Mouse (Mus musculus) granulocyte monocyte progenitor cell, adult 5-6 weeks (primary cell): Measurements from ENCODE around the gene Dck. TPM values are rescaled to one million over a fixed set of nuclear protein-coding genes. Genes with fewer than 3 reads are reported as not detected.
"Not testable (repeated sequence)": the region's sequence is repeated elsewhere in the genome, so short reads cannot be mapped to it uniquely, and the experiment has no call there.

Source experiments
- ATAC-seq: replicated peaks from 2 replicates; pipeline ENCODE4 v1.8.0; 2016; ENCODE audit warnings: mild to moderate bottlenecking, moderate TSS enrichment, inconsistent platforms; ENCODE audit not compliant: poor library complexity, severe bottlenecking
- total RNA-seq, 2 experiments: library from RNA; stranded (forward) in 1 of 2; stranded (reverse) in 1 of 2; fragments of 200-712, 200-1000 nt in 1 of 2; fragments of >200 nt in 1 of 2; fragmentation: Nextera tagmentation in 1 of 2; gene quantifications; 2 replicates each; pipeline ENCODE4 v1.2.3; 2014 to 2017

Gene Dck
- total RNA-seq (2014; fragmentation: Nextera tagmentation) (35.4 and 45.8 TPM in 2 replicates), total RNA-seq (2017) (20.0 and 29.3 TPM in 2 replicates)

GRCm38 (mm10) chr5:88764987-88765481 lies at the start of gene Dck:
TSS of gene Dck (plus strand) at chr5:88764996.
- ATAC-seq, result peak; percentile 84

DNA sequence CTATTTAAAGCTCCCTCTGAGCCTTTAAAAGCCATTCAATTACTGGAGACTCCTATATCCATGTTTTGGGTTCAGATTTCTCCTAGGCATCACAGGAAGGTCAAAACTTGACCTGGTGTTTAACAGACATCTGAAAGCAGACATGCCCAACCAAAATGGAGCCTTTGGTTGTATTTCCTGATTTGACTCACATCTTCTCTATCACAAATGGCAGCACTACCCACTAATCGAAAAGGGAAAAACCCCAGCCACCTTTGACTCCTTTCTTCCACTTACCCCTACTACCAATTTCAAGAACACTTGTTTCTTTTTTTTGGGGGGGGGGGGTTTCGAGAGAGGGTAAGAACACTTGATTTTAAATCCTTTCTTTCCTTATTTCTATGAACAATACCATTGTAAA lies 47.8 kb upstream of the Dck start:
- ATAC-seq, result no peak

DNA sequence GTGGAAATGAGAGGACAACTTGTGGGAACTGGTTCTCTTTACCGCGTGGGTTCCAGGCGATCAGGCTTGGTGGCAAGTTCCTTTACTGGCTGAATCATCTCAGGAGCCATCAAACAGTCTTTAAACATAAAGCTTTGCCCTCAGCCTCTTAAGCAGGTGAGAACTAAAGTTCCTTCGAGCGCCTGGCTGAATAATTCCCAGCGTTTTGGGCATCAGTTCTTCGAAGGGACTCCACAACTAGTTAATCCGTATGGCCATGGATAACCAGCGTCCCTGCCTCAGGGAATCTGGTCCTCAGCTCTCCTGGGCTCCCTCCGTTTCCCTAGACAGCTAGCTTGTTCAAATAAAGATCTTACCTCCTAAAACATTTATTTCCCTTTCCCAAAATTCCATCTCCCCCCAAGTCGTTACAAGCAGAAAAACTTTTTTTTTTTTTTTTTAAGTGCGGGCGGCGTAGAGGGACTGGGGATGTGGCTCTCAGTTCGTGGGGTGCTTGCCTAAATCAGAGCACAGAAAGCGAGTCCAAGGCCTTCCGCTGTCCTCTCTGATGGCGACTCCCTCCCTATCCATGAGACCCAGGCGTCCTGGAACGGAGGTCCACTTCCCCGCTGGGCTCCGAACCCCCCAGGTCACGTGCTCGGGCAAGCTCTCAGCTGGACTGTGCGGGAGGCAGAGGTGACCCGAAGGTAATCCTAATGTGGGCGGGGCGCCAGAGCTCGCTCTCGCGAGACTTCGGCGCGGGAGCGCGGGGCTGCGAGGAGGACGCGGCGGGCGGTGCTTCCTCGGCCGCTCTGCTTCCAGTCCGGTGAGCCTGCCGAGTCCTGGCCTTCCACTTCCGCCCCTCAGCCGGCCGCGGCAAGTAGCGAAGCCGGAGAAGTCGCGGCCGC lies 44.4 kb upstream of the Dck start, which contains the start of gene Mob1b:
Mob1b (plus strand) TSS at position 740 of the 887 bp plus-strand sequence.
- ATAC-seq, result peak; percentile 88

GRCm38 (mm10) chr5:88721003-88721475 lies 43.8 kb upstream of the Dck start:
- ATAC-seq, result no peak; the same call in 1 of the 2 replicates

- peak; percentile 55 for ATAC-seq
Observed at GRCm38 (mm10) chr5:88721565-88722212, 43.1 kb upstream of the Dck start.

GRCm38 (mm10) chr5:88722213-88722600 lies 42.6 kb upstream of the Dck start:
- no peak for ATAC-seq

DNA sequence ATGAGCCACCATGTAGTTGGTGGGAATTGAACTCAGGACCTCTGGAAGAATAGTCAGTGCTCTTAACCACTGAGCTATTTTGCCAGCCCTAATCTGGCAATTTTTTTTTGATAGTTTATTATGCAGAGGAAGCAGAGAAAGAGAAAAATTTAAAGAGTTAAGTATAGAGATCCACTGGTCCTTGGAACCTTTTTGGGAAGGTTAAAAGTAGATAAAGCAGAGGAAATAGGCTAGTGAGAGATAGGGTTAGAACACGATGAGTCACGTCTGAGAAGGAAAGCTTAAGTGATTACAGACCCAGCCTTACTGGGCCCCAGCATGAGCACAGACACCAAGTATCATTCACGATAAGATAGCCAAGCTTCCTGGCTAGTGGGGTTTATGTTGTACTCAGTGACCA lies 40.8 kb upstream of the Dck start:
- no peak for ATAC-seq

GRCm38 (mm10) chr5:88727593-88728144 lies 37.1 kb upstream of the Dck start:
- ATAC-seq, result no peak

DNA sequence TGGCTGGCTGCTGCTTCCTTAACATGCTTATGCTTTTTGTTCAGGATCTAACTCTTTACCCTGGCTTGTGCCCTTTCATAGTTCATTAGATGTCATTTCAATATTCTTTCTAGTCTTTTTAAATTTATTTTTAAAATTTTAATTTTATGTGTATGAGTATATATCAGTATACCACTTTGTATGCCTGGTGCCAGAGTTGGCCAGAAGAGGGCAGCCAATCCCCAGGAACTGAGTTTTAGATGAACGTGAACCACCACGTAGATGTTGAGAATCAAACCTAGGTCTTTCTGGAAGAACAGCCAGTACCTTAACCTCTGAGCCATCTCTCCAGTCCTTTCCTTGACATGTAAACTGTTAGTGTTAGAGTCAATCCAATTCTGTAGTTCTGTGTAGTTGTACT lies 30.0 kb upstream of the Dck start:
- ATAC-seq, result peak; percentile 50

DNA sequence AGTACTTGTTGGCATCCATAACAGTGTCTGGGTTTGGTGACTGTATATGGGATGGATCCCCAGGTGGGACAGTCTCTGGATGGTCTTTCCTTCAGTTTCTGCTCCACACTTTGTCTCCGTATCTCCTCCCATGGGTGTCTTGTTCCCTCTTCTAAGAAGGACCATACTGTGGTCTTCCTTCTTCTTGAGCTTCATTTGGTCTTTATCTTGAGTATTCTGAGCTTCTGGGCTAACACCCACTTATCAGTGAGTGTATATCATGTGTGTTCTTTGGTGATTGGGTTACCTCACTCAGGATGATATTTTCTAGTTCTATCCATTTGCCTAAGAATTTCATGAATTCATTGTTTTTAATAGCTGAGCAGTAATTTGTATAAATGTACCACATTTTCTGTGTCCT lies 23.7 kb upstream of the Dck start:
- not testable (repeated sequence) for ATAC-seq

DNA sequence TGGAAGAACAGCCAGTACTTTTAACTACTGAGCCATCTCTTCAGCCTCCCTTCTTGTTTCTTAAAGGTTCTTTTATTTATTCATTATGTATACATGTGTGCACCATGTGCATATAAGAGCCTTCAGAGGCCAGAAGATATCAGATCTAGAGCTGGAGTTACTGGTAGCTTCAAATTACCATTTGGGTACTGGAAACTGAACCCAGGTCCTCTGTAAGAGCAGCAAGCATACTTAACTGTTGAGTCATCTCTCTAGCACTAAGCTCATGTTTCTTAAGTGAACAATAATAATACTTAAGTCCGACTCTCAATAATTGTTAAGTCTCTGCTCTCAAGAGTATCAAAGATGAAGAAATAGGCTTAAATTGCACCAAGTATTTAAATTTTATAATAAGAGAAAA lies 17.0 kb upstream of the Dck start:
- no peak for ATAC-seq

DNA sequence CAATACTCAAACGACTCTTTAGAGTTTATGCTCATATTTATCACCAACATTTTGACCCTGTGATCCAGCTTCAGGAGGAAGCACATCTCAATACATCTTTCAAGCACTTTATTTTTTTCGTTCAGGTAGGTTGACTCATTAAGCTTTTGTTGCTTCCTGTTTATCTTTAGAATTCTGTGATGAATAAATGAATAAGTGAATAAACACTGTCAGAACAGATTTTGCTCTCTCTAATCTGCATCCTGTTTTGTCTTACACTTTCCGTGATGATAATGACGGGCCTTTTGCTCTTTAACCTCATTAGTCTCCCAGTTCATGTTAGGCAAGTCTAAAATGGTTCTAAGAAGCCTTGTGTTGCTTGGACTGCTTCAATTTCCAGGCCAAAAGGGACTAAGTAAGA lies 11.6 kb upstream of the Dck start:
- ATAC-seq, result no peak

DNA sequence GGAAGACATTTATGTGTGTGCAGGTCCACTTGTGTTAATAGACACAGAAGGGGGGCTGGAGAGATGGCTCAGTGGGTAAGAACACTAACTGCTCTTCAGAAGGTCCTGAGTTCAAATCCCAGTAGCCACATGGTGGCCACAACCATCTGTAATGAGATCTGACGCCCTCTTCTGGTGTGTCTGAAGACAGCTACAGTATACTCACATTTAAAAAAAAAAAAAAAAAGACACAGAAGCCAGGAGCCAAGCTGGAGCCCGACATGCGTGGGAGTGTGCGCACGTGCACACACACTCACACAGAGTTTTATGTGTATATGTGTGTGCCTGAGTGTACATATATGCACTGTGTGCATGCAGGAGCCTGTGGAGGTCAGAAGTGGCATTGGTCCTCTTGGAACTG lies 2.2 kb upstream of the Dck start:
- no peak for ATAC-seq

DNA sequence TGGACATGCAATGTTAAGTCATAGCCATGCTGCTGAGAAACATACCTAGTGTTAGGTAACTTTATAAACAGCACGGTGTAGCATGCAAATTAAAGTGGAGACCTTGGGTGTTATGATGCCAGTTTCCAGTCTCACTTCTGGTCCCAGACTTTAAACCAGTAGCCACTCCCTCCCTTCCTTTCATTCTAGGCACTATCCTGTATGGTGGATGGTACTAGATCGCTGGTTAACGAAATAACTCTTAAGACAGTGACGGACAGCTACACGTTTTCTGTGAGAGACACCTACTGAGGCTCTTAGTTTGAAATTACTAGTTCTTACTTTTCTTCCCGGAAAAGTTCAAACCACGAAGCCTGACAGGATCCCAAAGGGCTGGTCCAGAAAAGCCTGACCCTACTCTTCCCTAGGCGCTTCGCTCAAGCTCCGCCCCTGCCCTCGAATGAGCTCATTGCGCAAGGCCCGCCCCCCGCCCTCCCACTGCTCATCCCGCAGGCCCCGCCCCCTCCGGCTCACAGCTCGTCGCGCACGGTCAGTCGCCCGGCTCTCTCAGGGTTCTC lies 288 bp upstream of the Dck start:
- peak; percentile 21 for ATAC-seq

GRCm38 (mm10) chr5:88765587-88765986 lies 791 bp downstream of the Dck start:
- no peak for ATAC-seq

DNA sequence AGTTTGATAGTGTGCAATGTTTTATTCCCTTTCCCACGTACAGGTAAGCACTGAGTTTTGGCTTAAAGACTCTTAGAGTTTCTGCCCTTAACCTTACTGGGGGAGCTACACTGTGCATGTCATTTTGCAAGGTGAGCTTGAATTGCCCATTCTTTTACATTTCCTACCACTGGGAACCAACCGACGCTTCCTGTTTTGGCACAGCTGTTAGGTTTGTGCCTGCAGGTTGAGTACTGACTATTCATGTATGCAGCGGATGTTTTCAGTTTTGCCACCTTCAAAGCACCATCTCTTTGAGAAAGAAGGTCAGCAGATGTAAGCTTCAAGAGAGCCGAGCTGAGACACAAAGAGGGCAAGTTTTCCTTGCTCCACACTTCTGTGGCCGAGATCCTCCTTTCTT lies 1.3 kb downstream of the Dck start:
- ATAC-seq, result no peak

DNA sequence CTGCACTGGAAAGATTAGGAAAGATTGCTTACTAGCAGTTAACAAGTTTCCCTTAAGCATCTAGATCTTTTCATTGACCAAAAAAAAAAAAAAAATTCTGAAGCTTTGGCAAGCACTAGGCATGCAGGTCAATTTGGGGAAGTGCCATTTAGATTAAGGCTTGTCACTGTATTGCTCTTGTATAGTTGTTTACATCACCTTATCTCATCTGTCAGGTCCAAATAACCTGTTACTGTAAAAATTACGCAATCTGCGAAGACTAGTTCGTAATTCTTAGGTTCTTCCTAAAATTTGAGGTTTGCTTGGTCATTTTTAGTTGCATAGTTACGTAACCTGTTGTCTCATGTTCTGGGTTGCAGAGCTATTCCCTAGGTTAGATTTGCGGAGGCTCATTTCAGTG lies 2.1 kb downstream of the Dck start:
- peak; percentile 54 for ATAC-seq

- ATAC-seq, result no peak
Observed at GRCm38 (mm10) chr5:88768201-88768600, 3.4 kb downstream of the Dck start.

DNA sequence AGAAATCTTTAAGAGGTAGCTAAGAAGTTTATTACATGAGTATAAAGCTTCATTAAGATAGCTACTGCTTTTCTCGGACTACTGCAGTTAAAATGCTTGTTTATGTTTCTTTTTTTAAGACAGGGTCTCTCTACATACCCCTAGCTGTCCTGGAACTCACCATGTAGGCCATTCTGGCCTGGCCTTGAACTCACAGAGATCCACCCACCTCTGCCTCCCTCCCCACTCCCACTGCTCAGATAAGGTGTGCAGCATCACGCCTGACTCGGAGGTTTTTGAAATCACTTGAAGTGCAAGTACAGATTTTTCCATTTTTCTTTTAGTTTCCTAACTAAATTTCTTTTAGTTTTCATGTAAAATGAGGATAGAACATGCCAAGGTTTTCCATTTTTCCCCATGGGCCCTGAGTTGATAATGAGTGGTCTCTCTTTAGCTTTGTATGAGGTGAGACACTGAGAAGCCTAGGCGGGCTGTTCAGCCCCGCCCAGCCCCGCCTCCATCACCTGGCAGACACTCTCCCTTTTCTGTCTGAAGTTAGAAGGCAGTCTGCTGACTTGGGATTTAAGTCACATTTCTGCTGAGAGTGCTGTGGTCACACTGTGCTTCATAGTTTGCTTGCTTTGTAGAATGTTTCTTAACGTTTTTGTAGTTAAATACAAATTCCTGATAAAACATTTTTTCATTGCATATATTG lies 17.4 kb downstream of the Dck start:
- no peak for ATAC-seq

- ATAC-seq, result no peak
Observed at GRCm38 (mm10) chr5:88785059-88785458, 20.3 kb downstream of the Dck start.
